ENCODE assay signal across 25 mouse cellular contexts in genomic region chr14:30360478-30360877, GRCm38 (mm10).
DNase-seq lines count a peak whose midpoint lies in the region; ATAC-seq and TF ChIP-seq lines count a peak whose summit lies in the region.
"Had no signal": no experiment of that assay in that cellular context is flagged by ENCODE, and none has a peak within 500 bp of the region (broad histone marks: within the 10 kb centered on the region; RNA-seq: fewer than 3 reads in every experiment).

No protein-coding gene starts in this region.

- no peak for ATAC-seq in forebrain, embryonic 12.5 days (ENCODE audit: low FRiP score)
- ATAC-seq in lung, embryonic 14.5 days (ENCODE audit: insufficient read depth), result peak; percentile 79
- ATAC-seq: activated CD4-positive, CD25-positive, alpha-beta regulatory T cell, adult 4 months; forebrain, embryonic 15.5 days; hindbrain, embryonic 16.5 days had no signal

- peak; percentile 11 for DNase-seq in forebrain, embryonic 10.5 days (ENCODE audit: extremely low spot score, low spot score)
- DNase-seq in lung, embryonic 14.5 days, result peak; percentile 86
- DNase-seq in lung, adult 2 months, result no peak
- no peak for DNase-seq in embryonic facial prominence, embryonic 10.5 days (ENCODE audit: low spot score)
- peak; percentile 56 for DNase-seq in lung, postnatal 36 days
- no peak for DNase-seq in cerebellum, adult 9-11 months
- no peak for DNase-seq in adrenal gland, adult 8-10 months
- DNase-seq: adrenal gland, postnatal 10 days; cerebellum, adult 2 months; cerebellum, postnatal 36 days; embryo, embryonic 11 days; gastrocnemius, postnatal 10 days; heart, adult 11 months; kidney, adult 2 months; kidney, postnatal 25 days; thymus, adult 2 months had no signal

- TF ChIP-seq CTCF in lung, embryonic 14.5 days (IDR thresholded peaks at IDR 0.05; ENCODE audit: low read depth), result no peak
- TF ChIP-seq CTCF in lung, adult 2 months (IDR thresholded peaks at IDR 0.05; ENCODE audit: insufficient read depth, low read length), result no peak

- no peak overlapping the region for H3K4me3 ChIP-seq in forebrain, embryonic 10.5 days
- H3K4me3 ChIP-seq in forebrain, embryonic 12.5 days (replicated peaks), result no peak overlapping the region
- no peak overlapping the region for H3K4me3 ChIP-seq in lung, embryonic 14.5 days (ENCODE audit: low read depth, low read length)
- H3K4me3 ChIP-seq in lung, adult 2 months (replicated peaks; ENCODE audit: extremely low read depth, low read depth, low read length), result no peak overlapping the region
- no peak overlapping the region for H3K4me3 ChIP-seq in embryonic facial prominence, embryonic 10.5 days
- H3K4me3 ChIP-seq: forebrain, embryonic 15.5 days; layer of hippocampus, adult 2 months; limb, embryonic 12.5 days had no signal

- no peak overlapping the region for H3K27ac ChIP-seq in forebrain, embryonic 10.5 days
- no peak overlapping the region for H3K27ac ChIP-seq in forebrain, embryonic 12.5 days
- H3K27ac ChIP-seq in lung, embryonic 14.5 days (ENCODE audit: low read depth), result peak overlapping the region; percentile 19; the same call in 1 of the 2 replicates
- H3K27ac ChIP-seq in embryonic facial prominence, embryonic 10.5 days (replicated peaks), result 0 out of 2 replicates have a peak overlapping the region, but pooled peaks have one; percentile 6
- H3K27ac ChIP-seq: forebrain, embryonic 15.5 days; layer of hippocampus, adult 2 months; limb, embryonic 12.5 days; macrophage had no signal

- H3K4me1 ChIP-seq in forebrain, embryonic 10.5 days, result peaks cover 15% of the 10 kb centered on the region; the same call in 1 of the 2 replicates
- H3K4me1 ChIP-seq in forebrain, embryonic 12.5 days, result no peaks in the 10 kb centered on the region
- peaks cover 9% of the 10 kb centered on the region for H3K4me1 ChIP-seq in lung, embryonic 14.5 days (ENCODE audit: insufficient read depth)
- no peaks in the 10 kb centered on the region; the same call in 1 of the 2 replicates for H3K4me1 ChIP-seq in lung, adult 2 months (ENCODE audit: control insufficient read depth, insufficient read depth, low read length)
- peaks cover 10% of the 10 kb centered on the region for H3K4me1 ChIP-seq in embryonic facial prominence, embryonic 10.5 days
- H3K4me1 ChIP-seq: forebrain, embryonic 15.5 days had no signal

- TF ChIP-seq POLR2A in lung, adult 2 months (IDR thresholded peaks at IDR 0.05; ENCODE audit: borderline replicate concordance, extremely low read depth, low read depth, low read length), result no peak

- WGBS in forebrain, embryonic 10.5 days, result 82% methylated on average over 4 of the region's 4 CpGs
- WGBS in forebrain, embryonic 12.5 days, result 80% methylated on average over 4 of the region's 4 CpGs
- 29% methylated on average over 4 of the region's 4 CpGs for WGBS in lung, embryonic 14.5 days
- WGBS in lung, adult 2 months, result 44% methylated on average over 4 of the region's 4 CpGs
- 75% methylated on average over 4 of the region's 4 CpGs for WGBS in embryonic facial prominence, embryonic 10.5 days

- H3K9ac ChIP-seq in forebrain, embryonic 12.5 days, result no peak overlapping the region
- no peak overlapping the region for H3K9ac ChIP-seq in lung, embryonic 14.5 days
- H3K9ac ChIP-seq: forebrain, embryonic 15.5 days; limb, embryonic 12.5 days had no signal

- H3K36me3 ChIP-seq in forebrain, embryonic 10.5 days (replicated peaks), result no peaks in the 10 kb centered on the region
- no peaks in the 10 kb centered on the region for H3K36me3 ChIP-seq in forebrain, embryonic 12.5 days (replicated peaks)
- no peaks in the 10 kb centered on the region for H3K36me3 ChIP-seq in lung, embryonic 14.5 days (ENCODE audit: insufficient read depth)
- no peaks in the 10 kb centered on the region for H3K36me3 ChIP-seq in embryonic facial prominence, embryonic 10.5 days (replicated peaks)
- H3K36me3 ChIP-seq: forebrain, embryonic 15.5 days; limb, embryonic 12.5 days had no signal

- H3K27me3 ChIP-seq in forebrain, embryonic 10.5 days (ENCODE audit: poor library complexity, severe bottlenecking), result peaks cover 5% of the 10 kb centered on the region
- H3K27me3 ChIP-seq in forebrain, embryonic 12.5 days, result peaks cover 4% of the 10 kb centered on the region
- H3K27me3 ChIP-seq in lung, embryonic 14.5 days (ENCODE audit: insufficient read depth, low read length), result no peaks in the 10 kb centered on the region
- H3K27me3 ChIP-seq in embryonic facial prominence, embryonic 10.5 days (replicated peaks; ENCODE audit: low read depth, poor library complexity, severe bottlenecking), result peaks cover 8% of the 10 kb centered on the region
- H3K27me3 ChIP-seq: forebrain, embryonic 15.5 days had no signal

- no peak overlapping the region for H3K4me2 ChIP-seq in forebrain, embryonic 12.5 days
- no peak overlapping the region for H3K4me2 ChIP-seq in lung, embryonic 14.5 days
- H3K4me2 ChIP-seq: forebrain, embryonic 15.5 days; heart, embryonic 11.5 days; limb, embryonic 12.5 days; liver, embryonic 11.5 days had no signal

- H3K9me3 ChIP-seq in forebrain, embryonic 10.5 days, result no peaks in the 10 kb centered on the region
- no peaks in the 10 kb centered on the region for H3K9me3 ChIP-seq in forebrain, embryonic 12.5 days
- no peaks in the 10 kb centered on the region for H3K9me3 ChIP-seq in lung, embryonic 14.5 days (ENCODE audit: low read depth, low read length)
- no peaks in the 10 kb centered on the region for H3K9me3 ChIP-seq in embryonic facial prominence, embryonic 10.5 days
- H3K9me3 ChIP-seq: forebrain, embryonic 15.5 days; limb, embryonic 12.5 days had no signal

Comparison
In these comparisons a context has a peak if more than half of its experiments do, and no peak if none do; other contexts are left out.
1. DNase-seq: peak in forebrain, embryonic 10.5 days (single experiment), lung, embryonic 14.5 days (single experiment) and lung, postnatal 36 days (single experiment); none in lung, adult 2 months (single experiment), embryonic facial prominence, embryonic 10.5 days (single experiment), cerebellum, adult 9-11 months (single experiment) and adrenal gland, adult 8-10 months (single experiment).
2. H3K27ac ChIP-seq: peak in lung, embryonic 14.5 days (single experiment) and embryonic facial prominence, embryonic 10.5 days (single experiment); none in forebrain, embryonic 10.5 days (single experiment) and forebrain, embryonic 12.5 days (single experiment).